Mouse (Mus musculus) WW6 (cell line): Measurements from ENCODE around the gene Tas2r108.

Experiments used
- DNase-seq: peaks from one replicate; pipeline ENCODE4 v3.0.0-alpha.2; 2013; ENCODE audit warnings: low read depth, low spot score

Gene Tas2r108

GRCm38 (mm10) chr6:40493229-40493628 is at the start of gene Tas2r108:
Tas2r108 (plus strand) TSS chr6:40493529.
- no peak for DNase-seq

GRCm38 (mm10) chr6:40448626-40449025 is 44.7 kb upstream of the Tas2r108 start:
- DNase-seq: no peak

GRCm38 (mm10) chr6:40454436-40455041 is 38.8 kb upstream of the Tas2r108 start:
- DNase-seq: no peak

- DNase-seq: no peak
Measured at GRCm38 (mm10) chr6:40465710-40466109, 27.6 kb upstream of the Tas2r108 start.

GRCm38 (mm10) chr6:40470916-40471719 is 22.2 kb upstream of the Tas2r108 start, which contains the start of gene Ssbp1:
Ssbp1 (plus strand) TSS chr6:40471352.
- peak; percentile 84 for DNase-seq

GRCm38 (mm10) chr6:40471720-40472010 is 21.7 kb upstream of the Tas2r108 start:
- no peak for DNase-seq

GRCm38 (mm10) chr6:40476132-40476531 is 17.2 kb upstream of the Tas2r108 start:
- DNase-seq: no peak

- DNase-seq: no peak
Measured at GRCm38 (mm10) chr6:40479705-40480104, 13.6 kb upstream of the Tas2r108 start.

- DNase-seq: no peak
Measured at GRCm38 (mm10) chr6:40482318-40482717, 11.0 kb upstream of the Tas2r108 start.

- no peak for DNase-seq
Measured at GRCm38 (mm10) chr6:40490933-40491332, 2.4 kb upstream of the Tas2r108 start, which contains the start of gene Tas2r137. Tas2r137 (plus strand) TSS chr6:40491233.

- no peak for DNase-seq
Measured at GRCm38 (mm10) chr6:40519408-40519807, 26.1 kb downstream of the Tas2r108 start, which contains the start of gene Prss37. Prss37 (minus strand) TSS chr6:40519508.
